Mouse (Mus musculus) olfactory bulb, adult 2 months (tissue): ENCODE data around the gene Casp8ap2.

Source experiments
- CTCF ChIP-seq: fragments of 200-500 bp; IDR thresholded peaks from 2 replicates; pipeline ENCODE4 v1.5.1; 2012; ENCODE audit warnings: low read depth, mild to moderate bottlenecking, low read length, moderate library complexity; ENCODE audit not compliant: insufficient read depth
- POLR2A ChIP-seq: fragments of 200-500 bp; IDR thresholded peaks from 2 replicates; pipeline ENCODE4 v1.6.1; 2012; ENCODE audit warnings: mild to moderate bottlenecking, low read depth, low read length, moderate library complexity; ENCODE audit not compliant: insufficient read depth

GRCm38 (mm10) chr4:32651669-32652068, 36.4 kb downstream of the Casp8ap2 start:
- TF ChIP-seq CTCF, result no peak
- no peak for TF ChIP-seq POLR2A
